Mouse (Mus musculus): Measurements from ENCODE around the gene Gm21541.
"Not testable (repeated sequence)": the region's sequence is repeated elsewhere in the genome, so short reads cannot be mapped to it uniquely, and the experiment has no call there.

Gene Gm21541

GRCm38 (mm10) chr4:41903310-41903709 lies at the start of gene Gm21541:
Gene Gm21541 (plus strand): TSS chr4:41903610.
- DNase-seq = not testable (repeated sequence)

GRCm38 (mm10) chr4:41941272-41941671 lies 37.9 kb downstream of the Gm21541 start, which contains the start of gene Gm20878:
Gene Gm20878 (plus strand): TSS chr4:41941572.
- DNase-seq = not testable (repeated sequence)
